Mouse (Mus musculus) hindbrain, postnatal 0 days (tissue): ENCODE data around the gene Nadk. TPM values are rescaled to one million over a fixed set of nuclear protein-coding genes. Genes with fewer than 3 reads are reported as not detected.

Experiments used
- ATAC-seq: fragments of 200-750 bp; cut with Nextera tagmentation; 2 replicates; pipeline ENCODE4 v1.8.0; 2017; ENCODE audit warnings: mild to moderate bottlenecking, moderate TSS enrichment, moderate library complexity
- DNase-seq: peaks from one replicate; pipeline ENCODE4 v3.0.0-alpha.2; 2015; ENCODE audit warnings: low spot score
- H3K27ac ChIP-seq: fragments of 300-500 bp; sonication (generic); 2 replicates; pipeline ENCODE4 v1.5.1; 2014; ENCODE audit warnings: mild to moderate bottlenecking
- H3K27me3 ChIP-seq: fragments of 300-500 bp; sonication (generic); 2 replicates; pipeline ENCODE4 v1.6.1; 2014; ENCODE audit warnings: low read length, mixed read lengths; ENCODE audit not compliant: insufficient read depth
- H3K36me3 ChIP-seq: fragments of 300-500 bp; sonication (generic); 2 replicates; pipeline ENCODE4 v1.6.1; 2014; ENCODE audit warnings: low read length, mixed read lengths; ENCODE audit not compliant: insufficient read depth
- H3K4me1 ChIP-seq: fragments of 300-500 bp; sonication (generic); 2 replicates; pipeline ENCODE4 v1.6.1; 2014; ENCODE audit warnings: antibody characterized with exemption, low read length, mixed read lengths; ENCODE audit not compliant: insufficient read depth
- H3K4me2 ChIP-seq: fragments of 300-500 bp; sonication (generic); 2 replicates; pipeline ENCODE4 v1.6.1; 2014; ENCODE audit warnings: low read depth, mild to moderate bottlenecking, low read length, moderate library complexity, mixed read lengths
- H3K4me3 ChIP-seq: fragments of 300-500 bp; sonication (generic); 2 replicates; pipeline ENCODE4 v1.5.1; 2014; ENCODE audit warnings: low read length
- H3K9ac ChIP-seq: fragments of 300-500 bp; sonication (generic); replicated peaks from 2 replicates; pipeline ENCODE4 v1.6.1; 2014; ENCODE audit warnings: mild to moderate bottlenecking, low read length, moderate library complexity, mixed read lengths
- H3K9me3 ChIP-seq: fragments of 300-500 bp; sonication (generic); 2 replicates; pipeline ENCODE4 v1.6.1; 2016; ENCODE audit warnings: low read length, mixed read lengths
- CTCF ChIP-seq: IDR thresholded peaks from 2 replicates; pipeline ENCODE4 v1.5.1; 2016; ENCODE audit warnings: antibody characterized with exemption, control low read depth, low read depth
- WGBS: fragments of 180-500 bp; shearing (Covaris S2); extraction: QIAGEN DNeasy Blood & Tissue Kit; methylation state at CpG from one replicate; pipeline ENCODE4 v1.1.7; 2014; 5-methylcytosine and 5-hydroxymethylcytosine counted together
- polyA plus RNA-seq: library from polyadenylated mRNA; unstranded; fragments of >200 nt; fragmentation: Nextera tagmentation; extraction: Ambion mirVana; gene quantifications from 2 replicates; pipeline ENCODE4 v1.2.1, GENCODE M21; 2015
- total RNA-seq: library from RNA; depleted of rRNA; stranded (reverse); fragments of >200 nt; gene quantifications from 2 replicates; pipeline ENCODE4 v1.2.3, GENCODE M21; 2014

Gene Nadk
- total and polyA plus RNA-seq, 2 experiments from 2014 or later, result 57.5 to 98.6 TPM

- no peak for ATAC-seq
- TF ChIP-seq CTCF, result no peak
- Histone ChIP-seq H3K27me3 (no peaks in the 10 kb centered on the region), H3K27ac (no peak overlapping the region), H3K4me2 (no peak overlapping the region), H3K36me3 (peaks cover 33% of the 10 kb centered on the region), H3K4me1 (no peaks in the 10 kb centered on the region), H3K9me3 (no peaks in the 10 kb centered on the region), H3K4me3 (no peak overlapping the region), H3K9ac (no peak overlapping the region)
- WGBS, result 88% methylated on average over 7 of the region's 7 CpGs
- no peak for DNase-seq
Measured at GRCm38 (mm10) chr4:155549993-155550392, 12.2 kb upstream of the Nadk start.

DNA sequence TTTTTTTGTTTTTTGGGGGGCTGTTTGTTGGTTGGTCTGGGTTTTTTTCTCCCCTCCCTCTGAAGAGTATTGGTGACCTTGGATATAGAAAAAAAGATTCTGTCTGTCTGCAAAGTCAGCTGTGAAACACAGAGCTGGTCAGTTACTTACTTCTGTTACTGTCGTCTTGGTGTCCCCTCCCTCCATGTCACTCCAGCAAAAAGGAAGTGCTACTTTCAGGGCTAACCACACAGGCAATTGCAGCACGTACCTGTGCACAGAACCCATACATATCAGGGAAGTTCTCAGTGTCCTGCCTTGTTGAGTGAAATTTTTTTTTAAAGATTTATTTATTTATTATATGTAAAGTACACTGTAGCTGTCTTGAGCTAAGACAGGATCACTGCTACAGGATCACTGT is 11.7 kb upstream of the Nadk start:
- Histone ChIP-seq H3K27ac (no peak overlapping the region), H3K27me3 (no peaks in the 10 kb centered on the region), H3K9me3 (no peaks in the 10 kb centered on the region), H3K36me3 (peaks cover 38% of the 10 kb centered on the region), H3K4me2 (no peak overlapping the region), H3K4me3 (no peak overlapping the region), H3K4me1 (no peaks in the 10 kb centered on the region), H3K9ac (no peak overlapping the region)
- no peak for TF ChIP-seq CTCF
- whole genome bisulfite sequencing, result 77% methylated on average over 2 of the region's 2 CpGs
- no peak for ATAC-seq
- DNase-seq, result no peak

DNA sequence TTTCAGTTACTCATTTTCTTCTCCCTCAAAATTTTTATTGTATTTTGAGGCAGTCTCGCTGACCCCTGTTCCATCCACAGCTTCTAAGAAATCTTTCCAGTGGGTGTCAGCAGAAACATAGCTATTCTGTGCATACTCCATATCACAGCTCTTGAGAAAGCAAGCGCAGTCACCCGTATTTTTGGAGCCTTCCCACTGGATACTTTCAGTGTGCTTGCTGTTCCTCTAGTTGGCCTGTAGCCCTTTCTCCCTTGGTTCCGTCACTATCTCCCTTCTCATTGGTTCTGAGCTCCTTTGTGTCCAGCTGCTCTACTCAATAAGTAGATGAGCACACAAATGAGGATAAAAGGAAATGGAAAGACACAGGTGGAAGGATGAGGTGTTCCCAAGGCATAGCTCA is 11.1 kb upstream of the Nadk start:
- no peak for TF ChIP-seq CTCF

DNA sequence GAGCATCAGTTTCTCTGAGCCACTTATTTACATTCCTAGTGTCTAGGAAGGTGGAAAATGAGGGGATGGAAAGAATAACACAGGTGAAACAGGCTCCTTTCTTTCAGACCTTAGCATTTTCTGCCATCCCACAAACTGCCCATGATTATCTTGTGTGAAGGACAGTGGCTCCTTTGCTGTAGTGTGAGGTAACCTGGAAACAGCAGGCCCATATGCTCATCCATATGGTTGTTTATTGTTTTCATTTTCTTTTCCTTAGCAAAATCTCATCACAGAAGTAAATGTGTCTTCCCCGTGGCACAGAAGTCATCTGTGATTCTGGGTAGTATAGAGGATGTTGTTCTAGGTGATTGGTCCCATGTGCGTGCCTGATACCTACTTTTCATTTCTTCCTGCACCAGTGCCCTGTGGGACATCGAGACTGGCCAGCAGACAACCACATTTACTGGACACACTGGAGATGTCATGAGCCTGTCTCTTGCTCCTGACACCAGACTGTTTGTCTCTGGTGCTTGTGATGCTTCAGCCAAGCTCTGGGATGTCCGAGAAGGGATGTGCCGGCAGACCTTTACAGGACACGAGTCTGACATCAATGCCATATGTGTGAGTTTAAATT is 9.2 kb upstream of the Nadk start:
- Histone ChIP-seq H3K27me3 (no peaks in the 10 kb centered on the region), H3K4me3 (no peak overlapping the region), H3K9ac (no peak overlapping the region), H3K4me1 (no peaks in the 10 kb centered on the region), H3K36me3 (peaks cover 43% of the 10 kb centered on the region), H3K27ac (no peak overlapping the region), H3K4me2 (no peak overlapping the region), H3K9me3 (no peaks in the 10 kb centered on the region)
- DNase-seq, result no peak
- 86% methylated on average over 6 of the region's 6 CpGs for WGBS
- TF ChIP-seq CTCF, result no peak
- no peak for ATAC-seq

More for the DNA sequence above, 11.1 kb upstream of the Nadk start:
- WGBS, result 93% methylated on average over 4 of the region's 4 CpGs
- Histone ChIP-seq H3K4me2 (no peak overlapping the region), H3K27me3 (no peaks in the 10 kb centered on the region), H3K27ac (no peak overlapping the region), H3K36me3 (peaks cover 40% of the 10 kb centered on the region), H3K4me3 (no peak overlapping the region), H3K9me3 (no peaks in the 10 kb centered on the region), H3K9ac (no peak overlapping the region), H3K4me1 (no peaks in the 10 kb centered on the region)
- DNase-seq (no peak), ATAC-seq (no peak)

- no peaks in the 10 kb centered on the region for H3K27me3 ChIP-seq
- peaks cover 60% of the 10 kb centered on the region for H3K36me3 ChIP-seq
- H3K4me2 ChIP-seq, result no peak overlapping the region
- no peaks in the 10 kb centered on the region for H3K4me1 ChIP-seq
- H3K9ac ChIP-seq, result no peak overlapping the region
- H3K9me3 ChIP-seq, result no peaks in the 10 kb centered on the region
- ATAC-seq (no peak), DNase-seq (no peak)
- H3K4me3 ChIP-seq, result no peak overlapping the region
- 79% methylated on average over 4 of the region's 4 CpGs for WGBS
- no peak for TF ChIP-seq CTCF
- H3K27ac ChIP-seq, result no peak overlapping the region
Measured at GRCm38 (mm10) chr4:155554880-155555279, 7.3 kb upstream of the Nadk start.

- Histone ChIP-seq H3K4me2 (no peak overlapping the region), H3K9me3 (no peaks in the 10 kb centered on the region), H3K4me1 (no peaks in the 10 kb centered on the region), H3K27me3 (no peaks in the 10 kb centered on the region), H3K9ac (no peak overlapping the region), H3K36me3 (peaks cover 66% of the 10 kb centered on the region), H3K4me3 (no peak overlapping the region), H3K27ac (no peak overlapping the region)
- ATAC-seq (no peak), DNase-seq (no peak)
- WGBS, result 79% methylated on average over 1 of the region's 1 CpGs
- no peak for TF ChIP-seq CTCF
Measured at GRCm38 (mm10) chr4:155555464-155555863, 6.7 kb upstream of the Nadk start.

DNA sequence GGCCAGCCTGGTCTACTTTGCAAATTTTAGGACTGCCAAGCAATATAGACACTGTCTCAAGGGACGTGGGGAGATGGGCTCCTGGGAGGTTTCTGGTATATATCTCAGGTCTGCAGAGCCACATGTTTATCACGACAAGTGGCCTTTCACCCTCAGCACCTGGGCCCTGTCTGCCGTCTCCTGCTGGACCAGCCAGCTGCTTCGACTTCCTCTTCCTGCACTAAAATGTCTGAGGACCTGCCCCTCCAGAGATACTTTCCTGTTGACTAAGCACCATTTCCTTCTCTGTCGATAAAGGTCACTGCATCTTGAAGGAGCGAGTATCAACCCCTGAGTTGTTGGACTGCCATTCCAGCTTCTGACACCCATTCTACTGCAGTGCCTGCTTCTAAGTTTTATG is 2.7 kb upstream of the Nadk start:
- no peak for DNase-seq
- no peak for ATAC-seq
- no peak overlapping the region for H3K4me3 ChIP-seq
- H3K9ac ChIP-seq, result no peak overlapping the region
- no peaks in the 10 kb centered on the region for H3K9me3 ChIP-seq
- no peaks in the 10 kb centered on the region for H3K27me3 ChIP-seq
- no peak overlapping the region for H3K4me2 ChIP-seq
- 82% methylated on average over 6 of the region's 6 CpGs for WGBS
- TF ChIP-seq CTCF, result no peak
- H3K4me1 ChIP-seq, result 0 out of 2 replicates have a peak, but pooled peaks cover 5% of the 10 kb centered on the region
- no peak overlapping the region for H3K27ac ChIP-seq
- H3K36me3 ChIP-seq, result peaks cover 50% of the 10 kb centered on the region
